Mouse (Mus musculus) kidney, adult 11 months (tissue): ENCODE data around the gene Nek11.

Experiments used
- DNase-seq: peaks from one replicate; pipeline ENCODE4 v3.0.0; 2022

Gene Nek11

DNA sequence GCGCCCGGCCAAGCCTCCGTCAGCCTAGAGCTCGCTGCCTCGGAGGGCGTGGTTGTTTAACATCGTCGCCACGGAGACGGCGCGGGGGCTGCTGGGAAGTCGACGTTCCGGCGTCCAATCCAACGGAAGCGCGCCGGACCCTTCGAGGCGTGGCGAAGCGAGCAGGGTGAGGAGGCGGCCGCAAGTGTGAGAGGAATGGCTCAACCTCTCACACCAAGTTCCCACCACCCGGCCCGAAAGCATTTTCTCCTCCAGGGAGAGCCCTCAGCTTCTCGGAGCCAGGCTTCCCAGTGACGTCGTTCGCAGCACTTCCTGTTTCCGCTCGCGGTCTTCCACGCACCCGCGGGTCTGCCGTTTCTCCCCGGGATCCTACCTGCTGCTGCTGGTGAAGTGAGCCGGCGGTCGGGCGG, at the start of gene Nek11, which contains the start of gene Aste1:
Gene Nek11 (minus strand): TSS at position 307 of the 410 bp plus-strand sequence.
Gene Aste1 (plus strand): TSS at position 175 of the 410 bp plus-strand sequence.
- DNase-seq: peak; percentile 93

DNA sequence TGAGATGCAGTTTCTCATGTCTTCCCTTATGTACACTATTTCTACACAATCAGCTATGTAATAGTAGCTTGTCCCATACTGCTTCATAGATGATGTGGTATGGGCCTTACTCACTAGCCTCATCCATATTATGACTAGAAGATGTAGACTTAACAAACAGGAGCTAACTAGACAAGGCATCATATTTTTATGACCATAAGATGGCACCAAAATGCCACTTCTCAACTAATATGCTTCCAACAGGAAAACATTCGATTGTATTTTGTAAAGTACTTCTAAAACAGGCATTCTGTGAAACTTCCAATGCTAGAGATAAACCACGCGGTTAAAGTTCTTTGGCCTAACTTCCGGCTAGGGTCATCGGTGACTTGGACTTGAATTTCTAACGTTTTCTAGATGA, 13.2 kb upstream of the Nek11 start:
- DNase-seq: no peak

DNA sequence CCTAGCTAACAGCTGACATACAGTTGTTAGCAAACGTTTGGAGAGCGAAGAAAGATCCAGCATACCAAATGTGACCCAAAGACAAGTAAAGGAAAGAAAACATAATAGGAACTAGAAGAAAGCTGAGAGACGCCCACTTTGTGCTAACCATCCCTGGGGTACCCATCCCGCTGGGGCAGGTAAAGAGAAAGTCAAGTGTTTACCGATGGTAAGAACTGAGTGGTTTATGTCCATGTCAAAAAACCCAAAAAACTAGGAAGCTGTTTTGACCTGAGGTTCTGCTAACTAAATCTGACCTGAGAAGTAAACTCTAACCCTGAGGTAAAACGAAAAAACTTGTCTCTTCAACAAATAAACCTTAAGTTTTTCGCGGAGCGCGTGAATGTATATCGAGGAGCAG, 604 bp downstream of the Nek11 start:
- no peak for DNase-seq

DNA sequence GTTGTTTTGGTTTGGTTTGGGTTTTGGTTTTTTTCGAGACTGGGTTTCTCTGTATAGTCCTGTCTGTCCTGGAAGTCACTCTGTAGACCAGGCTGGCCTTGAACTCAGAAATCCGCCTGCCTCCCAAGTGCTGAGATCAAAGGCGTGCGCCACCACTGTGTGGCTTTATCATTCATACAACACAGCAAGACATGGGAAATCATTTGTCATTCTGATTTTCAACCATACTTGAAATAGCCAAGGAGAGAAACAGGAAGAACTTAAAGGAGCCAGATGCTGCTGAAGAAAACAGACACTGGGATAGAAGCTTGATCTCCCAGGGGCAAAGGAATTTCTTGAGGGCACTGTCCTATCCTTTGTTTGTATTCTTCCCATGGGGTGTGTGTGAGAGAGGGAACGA, 4.7 kb downstream of the Nek11 start:
- DNase-seq: no peak

DNA sequence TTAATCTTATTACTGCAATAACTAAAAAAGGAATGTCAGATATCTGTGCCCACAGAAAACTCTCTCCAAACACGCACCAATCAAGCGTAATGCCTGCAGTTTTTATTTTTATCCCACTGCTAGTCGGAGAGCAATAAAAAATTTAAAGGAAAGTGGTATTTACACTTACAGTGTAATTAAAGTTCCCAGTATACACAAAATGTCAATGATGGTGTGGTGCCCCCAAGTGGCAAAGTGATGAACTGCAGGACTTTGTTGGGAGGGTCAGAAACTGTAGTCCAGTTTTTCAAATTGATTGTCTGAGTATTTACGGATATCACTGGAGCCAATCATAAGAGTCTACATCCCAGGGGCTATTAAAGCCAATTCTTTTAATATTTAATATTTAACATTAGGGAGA, 6.0 kb downstream of the Nek11 start:
- DNase-seq: peak; percentile 20

- no peak for DNase-seq
These were observed 7.9 kb downstream of the Nek11 start for GRCm38 (mm10) chr9:105387403-105387802.

GRCm38 (mm10) chr9:105379533-105380145, 15.7 kb downstream of the Nek11 start:
- no peak for DNase-seq

DNA sequence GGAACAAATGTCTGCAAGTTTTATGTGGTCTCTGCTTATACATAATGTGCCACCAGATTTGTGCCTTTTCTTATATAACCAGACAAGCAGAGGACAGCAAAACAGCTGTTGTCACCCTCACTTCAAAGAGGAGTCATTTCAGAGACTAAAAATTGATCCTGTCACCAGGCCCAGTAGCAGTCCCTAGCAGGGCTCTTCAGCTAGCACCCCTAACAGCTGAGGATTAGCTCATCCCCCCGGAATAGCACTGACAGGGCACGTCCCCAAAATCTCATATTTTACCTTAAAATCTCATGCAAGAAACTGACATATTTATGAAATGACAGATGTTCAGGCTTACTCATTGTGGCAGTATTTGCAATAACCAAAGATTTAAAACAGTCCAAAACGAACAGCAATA, 17.7 kb downstream of the Nek11 start:
- DNase-seq: no peak

- no peak for DNase-seq
These were observed 18.3 kb downstream of the Nek11 start for GRCm38 (mm10) chr9:105376954-105377530.

GRCm38 (mm10) chr9:105376411-105376810, 18.9 kb downstream of the Nek11 start:
- DNase-seq: no peak

DNA sequence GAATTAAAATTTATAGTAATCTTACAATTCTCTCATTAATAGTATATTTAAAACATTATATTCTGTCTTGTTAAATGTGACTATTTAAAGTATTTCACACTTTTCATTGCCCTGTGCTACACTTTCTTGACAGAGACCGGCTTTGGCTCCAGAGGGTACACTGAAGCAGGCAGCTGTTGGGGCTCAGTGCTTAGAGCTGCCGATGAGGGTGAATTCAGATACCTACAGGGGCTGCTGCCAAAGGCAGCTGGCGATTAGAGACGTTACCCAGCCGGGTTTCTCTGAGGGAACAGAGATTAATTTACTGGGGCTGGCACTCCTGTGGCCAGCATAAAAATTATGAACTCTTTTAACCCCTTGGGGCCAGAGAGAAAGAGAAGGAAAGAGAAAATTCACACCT, 21.0 kb downstream of the Nek11 start:
- no peak for DNase-seq

- no peak for DNase-seq
These were observed 26.7 kb downstream of the Nek11 start for GRCm38 (mm10) chr9:105368605-105369004.

- DNase-seq: no peak
These were observed 29.1 kb downstream of the Nek11 start for GRCm38 (mm10) chr9:105366199-105366598.

- DNase-seq: no peak
These were observed 31.6 kb downstream of the Nek11 start for GRCm38 (mm10) chr9:105363520-105364231.

GRCm38 (mm10) chr9:105362181-105362580, 33.1 kb downstream of the Nek11 start:
- no peak for DNase-seq

DNA sequence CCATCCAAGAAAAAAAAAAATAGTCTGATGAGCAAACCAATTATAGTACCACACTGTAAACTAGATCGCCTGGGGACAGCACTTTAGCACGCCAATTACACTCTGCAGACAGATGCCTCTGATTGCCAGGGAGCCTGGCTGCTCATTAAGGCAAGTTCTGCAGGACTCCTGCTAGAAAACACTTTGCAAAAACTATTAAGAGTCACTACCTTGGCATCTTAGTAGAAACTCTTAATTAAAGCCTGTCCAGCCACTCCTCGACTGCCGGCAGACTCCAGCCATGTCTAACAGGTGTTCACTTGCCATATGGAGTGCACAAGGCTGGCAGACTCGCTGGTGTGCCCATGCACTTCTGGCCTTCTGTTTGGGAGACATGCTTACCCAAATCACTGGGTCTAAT, 46.3 kb downstream of the Nek11 start:
- DNase-seq: no peak

DNA sequence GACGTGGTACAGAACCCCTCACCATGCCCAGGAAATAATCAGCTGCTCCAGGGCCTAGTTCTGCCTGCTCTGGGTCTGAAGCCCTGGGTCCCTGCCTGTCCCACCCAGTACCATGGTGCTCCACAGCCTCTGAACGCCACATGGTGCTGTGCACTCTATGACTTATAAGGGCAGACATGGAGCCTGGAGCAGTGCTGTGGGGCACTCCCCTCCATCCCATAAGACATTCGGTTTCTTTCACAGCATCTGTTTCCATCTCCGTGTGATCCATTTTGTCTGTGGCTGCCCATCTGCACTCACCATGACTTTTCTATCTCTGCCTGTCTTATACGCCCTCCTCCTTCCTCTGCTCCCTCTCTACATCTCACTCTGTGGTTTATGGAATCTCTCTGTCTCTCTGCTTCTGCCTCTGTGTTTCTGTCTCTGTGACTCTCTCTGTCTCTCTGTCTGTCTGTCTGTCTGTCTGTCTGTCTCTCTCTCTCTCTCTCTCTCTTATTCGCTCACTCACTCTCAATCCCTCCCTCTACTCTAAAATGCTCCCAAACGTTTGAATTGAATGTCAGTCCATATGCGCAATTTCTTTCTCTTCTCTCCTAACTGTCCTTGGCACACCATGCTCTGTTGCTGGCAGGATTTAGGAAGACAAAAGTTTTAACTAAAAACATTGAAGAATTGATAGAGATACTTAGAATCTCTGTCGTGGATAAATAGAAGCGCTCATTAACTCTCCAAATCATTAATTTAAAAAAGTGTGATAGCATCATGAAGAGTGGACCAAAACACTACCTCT, 46.9 kb downstream of the Nek11 start:
- no peak for DNase-seq

DNA sequence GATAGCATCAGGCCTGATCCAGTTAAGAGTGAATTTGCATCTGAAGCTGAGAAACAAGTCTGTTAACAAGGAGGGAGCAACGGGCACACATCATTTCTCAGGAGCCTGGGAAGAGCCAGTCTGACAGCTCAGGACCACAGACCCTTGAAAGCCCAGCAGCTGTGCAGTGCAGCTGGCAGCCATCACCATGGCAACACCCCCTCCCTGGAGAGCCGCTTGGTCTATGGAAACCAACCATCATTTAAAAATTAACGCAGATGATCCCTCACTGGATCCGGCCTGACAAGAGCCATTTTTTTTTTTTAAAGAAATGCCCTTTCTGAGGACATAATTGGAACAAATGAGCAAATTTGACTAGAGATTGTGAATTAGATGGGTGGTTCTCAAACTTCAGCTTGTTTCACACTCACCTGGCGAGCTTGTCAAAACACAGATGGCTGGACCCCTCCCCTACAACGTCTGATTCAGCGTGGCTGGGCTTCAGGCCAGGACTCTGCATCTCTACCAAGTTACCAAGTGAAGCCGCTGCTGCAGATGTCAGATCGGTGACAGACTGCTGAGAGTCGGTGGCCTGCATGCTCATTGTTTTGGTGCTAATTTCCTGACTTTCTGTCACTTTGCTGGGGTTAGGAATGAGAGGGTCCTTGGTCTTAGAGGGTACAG, 52.2 kb downstream of the Nek11 start:
- no peak for DNase-seq

DNA sequence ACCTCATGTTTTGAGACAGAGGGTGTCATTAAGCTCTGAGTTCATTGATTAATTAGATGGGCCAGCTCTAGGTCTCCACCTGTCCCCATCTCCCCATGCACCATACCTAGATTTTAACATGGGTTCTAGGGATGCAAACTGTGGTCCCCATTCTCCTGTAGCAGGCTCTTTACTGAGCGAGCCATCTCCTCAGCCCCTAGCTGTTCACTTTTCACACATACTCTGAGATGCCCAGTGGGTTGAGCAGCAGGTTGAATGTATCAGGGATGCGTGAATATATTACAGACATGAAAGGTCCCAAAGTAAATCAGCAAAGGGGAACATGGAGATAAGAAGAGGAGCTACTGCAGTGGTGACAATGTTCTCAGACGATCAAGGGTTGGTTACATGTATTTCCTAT, 52.8 kb downstream of the Nek11 start:
- no peak for DNase-seq

- DNase-seq: no peak
These were observed 62.8 kb downstream of the Nek11 start for GRCm38 (mm10) chr9:105332436-105333016.

GRCm38 (mm10) chr9:105321856-105322255, 73.5 kb downstream of the Nek11 start:
- DNase-seq: no peak

GRCm38 (mm10) chr9:105313250-105313649, 82.1 kb downstream of the Nek11 start:
- DNase-seq: no peak

- peak; percentile 4 for DNase-seq
These were observed 82.6 kb downstream of the Nek11 start for GRCm38 (mm10) chr9:105312686-105313085.
